Mouse (Mus musculus) intestine, postnatal 0 days (tissue): ENCODE data around the gene A730049H05Rik. TPM values are rescaled to one million over a fixed set of nuclear protein-coding genes. Genes with fewer than 3 reads are reported as not detected.

Experiments used
- ATAC-seq: fragments of 200-750 bp; cut with Nextera tagmentation; 2 replicates; pipeline ENCODE4 v1.8.0; 2017; ENCODE audit warnings: mild to moderate bottlenecking, moderate TSS enrichment, moderate library complexity
- H3K27ac ChIP-seq: fragments of 300-500 bp; sonication (generic); 2 replicates; pipeline ENCODE4 v1.5.1; 2014; ENCODE audit warnings: mild to moderate bottlenecking, low read depth, low read length, moderate library complexity
- H3K27me3 ChIP-seq: fragments of 300-500 bp; sonication (generic); replicated peaks from 2 replicates; pipeline ENCODE4 v1.6.1; 2014; ENCODE audit warnings: low read length, mixed read lengths; ENCODE audit not compliant: control insufficient read depth, insufficient read depth
- H3K36me3 ChIP-seq: fragments of 300-500 bp; sonication (generic); 2 replicates; pipeline ENCODE4 v1.6.1; 2014; ENCODE audit warnings: mild to moderate bottlenecking, moderate library complexity; ENCODE audit not compliant: control insufficient read depth, insufficient read depth
- H3K4me1 ChIP-seq: fragments of 300-500 bp; sonication (generic); replicated peaks from 2 replicates; pipeline ENCODE4 v1.6.1; 2014; ENCODE audit warnings: antibody characterized with exemption, low read length, mixed read lengths; ENCODE audit not compliant: control insufficient read depth, insufficient read depth
- H3K4me2 ChIP-seq: fragments of 300-500 bp; sonication (generic); replicated peaks from 2 replicates; pipeline ENCODE4 v1.6.1; 2014; ENCODE audit warnings: low read depth, mild to moderate bottlenecking, moderate library complexity
- H3K4me3 ChIP-seq: fragments of 300-500 bp; sonication (generic); 2 replicates; pipeline ENCODE4 v1.5.1; 2014; ENCODE audit warnings: low read depth, low read length
- H3K9ac ChIP-seq: fragments of 300-500 bp; sonication (generic); 2 replicates; pipeline ENCODE4 v1.6.1; 2014; ENCODE audit warnings: mild to moderate bottlenecking, low read depth, low read length
- H3K9me3 ChIP-seq: fragments of 300-500 bp; sonication (generic); 2 replicates; pipeline ENCODE4 v1.6.1; 2016; ENCODE audit warnings: mixed run types; ENCODE audit not compliant: control insufficient read depth
- CTCF ChIP-seq: sonication (generic); IDR thresholded peaks from 2 replicates; pipeline ENCODE4 v1.5.1; 2016; ENCODE audit warnings: low read depth, mild to moderate bottlenecking, control low read depth, antibody characterized with exemption, moderate library complexity
- WGBS: fragments of 180-500 bp; shearing (Covaris S2); extraction: QIAGEN DNeasy Blood & Tissue Kit; methylation state at CpG from one replicate; pipeline ENCODE4 v1.1.7; 2014; 5-methylcytosine and 5-hydroxymethylcytosine counted together
- polyA plus RNA-seq: library from polyadenylated mRNA; unstranded; fragments of >200 nt; fragmentation: Nextera tagmentation; extraction: Ambion mirVana; gene quantifications from 2 replicates; pipeline ENCODE4 v1.2.1, GENCODE M21; 2015

A730049H05Rik gene
- polyA plus RNA-seq, 1 experiment from 2014 or later, result 0.46 TPM

GRCm38 (mm10) chr6:92857761-92858160 lies 41.5 kb downstream of the A730049H05Rik start:
- WGBS, result 92% methylated on average over 13 of the region's 13 CpGs
- no peak overlapping the region for H3K27ac ChIP-seq
- ATAC-seq, result no peak

DNA sequence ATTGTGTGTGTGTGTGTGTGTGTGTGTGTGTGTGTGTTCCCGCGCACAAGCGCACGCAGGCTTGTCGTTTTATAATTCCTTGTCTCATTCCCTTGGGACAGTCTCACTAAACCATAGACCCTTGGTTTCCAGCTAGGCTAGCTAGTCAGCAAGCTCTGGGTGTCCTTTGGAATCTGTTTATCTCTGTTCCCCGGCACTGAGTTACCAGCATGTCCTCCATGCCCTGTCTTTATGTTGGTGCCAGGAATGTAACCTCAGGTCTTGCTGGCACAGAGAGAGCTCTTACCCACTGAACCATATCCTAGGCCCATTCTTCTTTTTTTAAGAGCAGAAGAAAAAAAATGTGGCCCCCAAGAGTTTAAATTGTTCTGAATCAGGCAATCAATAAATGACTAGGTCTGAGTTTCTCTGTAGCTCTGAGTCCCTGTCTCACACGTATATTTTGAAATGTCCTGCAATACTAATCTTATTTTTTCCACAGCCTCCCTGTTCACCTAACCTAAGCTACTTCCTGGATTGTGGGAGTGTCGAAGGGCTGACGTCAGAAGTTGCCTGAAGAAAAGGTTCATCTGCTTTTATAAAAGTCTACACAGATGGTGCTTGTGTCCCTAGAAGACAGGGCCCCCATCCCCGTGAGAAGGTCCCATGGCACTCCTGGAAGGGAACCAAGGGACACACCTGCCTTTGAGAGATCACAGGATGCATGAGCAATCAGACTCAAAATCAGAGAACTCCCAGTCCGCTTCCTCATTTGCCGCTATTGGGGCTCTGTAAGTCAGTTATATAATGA lies 42.6 kb downstream of the A730049H05Rik start:
- no peaks in the 10 kb centered on the region for H3K4me1 ChIP-seq
- WGBS, result 72% methylated on average over 12 of the region's 12 CpGs
- no peak overlapping the region for H3K4me3 ChIP-seq
- H3K9ac ChIP-seq, result no peak overlapping the region
- no peaks in the 10 kb centered on the region for H3K27me3 ChIP-seq
- H3K9me3 ChIP-seq, result no peaks in the 10 kb centered on the region
- ATAC-seq, result no peak
- peaks cover 7% of the 10 kb centered on the region for H3K36me3 ChIP-seq
- no peak overlapping the region for H3K4me2 ChIP-seq
- TF ChIP-seq CTCF, result no peak
- no peak overlapping the region; the same call in 1 of the 2 replicates for H3K27ac ChIP-seq

More at GRCm38 (mm10) chr6:92857761-92858160, 41.5 kb downstream of the A730049H05Rik start:
- Histone ChIP-seq H3K27me3 (no peaks in the 10 kb centered on the region), H3K36me3 (peaks cover 7% of the 10 kb centered on the region), H3K4me3 (no peak overlapping the region), H3K4me2 (no peak overlapping the region), H3K4me1 (no peaks in the 10 kb centered on the region), H3K9ac (no peak overlapping the region), H3K9me3 (no peaks in the 10 kb centered on the region)
- no peak for TF ChIP-seq CTCF

DNA sequence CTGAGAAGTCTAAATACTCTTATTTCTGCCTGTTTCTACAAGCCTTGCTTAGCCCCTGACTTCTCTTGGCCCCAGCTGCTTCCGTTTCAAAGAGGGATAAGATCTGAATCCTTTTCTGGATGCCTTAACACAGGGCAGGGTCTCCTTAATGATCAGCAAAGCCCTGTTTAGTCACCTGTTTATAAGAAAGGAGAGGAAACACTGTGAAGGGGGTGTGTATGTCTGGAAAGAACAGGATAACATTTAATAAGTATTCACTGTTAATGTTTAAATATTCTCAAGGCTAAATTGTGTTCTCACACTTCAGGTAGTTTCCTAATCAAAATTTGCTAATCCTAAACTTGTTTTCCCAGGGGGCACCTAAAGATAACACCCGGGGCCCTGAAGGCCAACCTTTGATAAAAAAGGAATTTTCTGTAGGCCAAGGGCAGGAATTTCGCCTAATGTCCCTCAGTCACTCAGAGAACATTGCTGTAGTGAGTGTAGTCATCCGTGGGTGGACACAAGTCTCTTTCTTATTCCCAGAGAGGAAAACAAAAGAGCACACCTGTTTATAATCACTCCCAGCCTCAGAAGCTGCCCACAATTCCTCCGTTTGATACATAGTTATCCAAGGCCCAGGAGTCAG lies 44.1 kb downstream of the A730049H05Rik start:
- H3K4me2 ChIP-seq, result no peak overlapping the region
- ATAC-seq, result no peak
- no peaks in the 10 kb centered on the region for H3K27me3 ChIP-seq
- H3K4me1 ChIP-seq, result no peaks in the 10 kb centered on the region
- H3K9me3 ChIP-seq, result no peaks in the 10 kb centered on the region
- no peak overlapping the region for H3K9ac ChIP-seq
- H3K4me3 ChIP-seq, result no peak overlapping the region
- peaks cover 7% of the 10 kb centered on the region for H3K36me3 ChIP-seq
- no peak overlapping the region for H3K27ac ChIP-seq
- TF ChIP-seq CTCF, result no peak
- 41% methylated on average over 5 of the region's 5 CpGs for WGBS

DNA sequence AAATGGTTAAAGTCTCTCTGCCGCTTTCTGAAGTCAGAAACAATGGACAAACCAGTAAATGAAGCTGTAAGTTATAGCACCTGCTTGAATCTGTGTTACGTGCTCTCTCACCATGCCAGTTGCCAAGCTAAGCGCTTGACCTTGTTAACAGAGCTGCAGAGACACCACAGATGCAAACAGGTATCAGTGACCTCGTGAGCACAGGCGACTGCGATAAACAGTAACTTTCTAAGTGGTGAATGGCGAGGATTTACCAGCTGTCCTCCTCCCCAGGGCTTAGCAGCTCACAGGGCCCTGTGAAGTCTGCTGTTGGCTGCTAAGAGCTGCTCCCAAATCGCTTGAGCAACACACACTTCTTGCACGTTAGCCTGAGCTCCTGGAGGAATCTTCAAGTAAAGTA lies 46.3 kb downstream of the A730049H05Rik start:
- 77% methylated on average over 9 of the region's 9 CpGs for WGBS
- Histone ChIP-seq H3K27me3 (no peaks in the 10 kb centered on the region), H3K36me3 (peaks cover 7% of the 10 kb centered on the region), H3K4me2 (no peak overlapping the region), H3K4me1 (no peaks in the 10 kb centered on the region), H3K9ac (no peak overlapping the region), H3K9me3 (no peaks in the 10 kb centered on the region), H3K27ac (no peak overlapping the region), H3K4me3 (no peak overlapping the region)
- no peak for TF ChIP-seq CTCF
- no peak for ATAC-seq

DNA sequence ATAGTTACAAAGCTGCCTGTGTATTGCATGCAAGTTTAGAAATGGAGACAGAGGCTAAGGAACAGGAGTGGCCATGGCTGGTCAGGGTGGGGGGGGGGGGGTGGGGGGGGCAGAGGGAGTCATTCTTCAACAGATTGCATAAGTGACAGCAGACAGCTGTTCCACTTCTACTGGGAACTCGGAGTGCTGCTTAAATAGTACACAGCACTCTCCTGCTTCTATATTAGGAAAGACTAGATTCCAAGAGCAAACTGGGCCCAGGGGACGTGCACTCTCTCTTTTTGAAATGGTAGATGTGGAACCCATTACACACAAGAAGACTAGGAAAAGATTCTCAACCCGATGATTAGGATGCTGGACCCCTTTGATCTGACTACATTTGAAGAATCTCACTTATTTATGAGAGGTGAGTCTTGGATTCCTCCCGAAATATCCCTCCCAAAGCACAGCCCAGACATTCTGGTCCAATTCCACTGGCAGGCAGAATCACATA lies 52.9 kb downstream of the A730049H05Rik start, which contains the start of gene Gm15737:
Gene Gm15737, plus strand, starts transcription at position 269 of the 493 bp plus-strand sequence.
- TF ChIP-seq CTCF, result no peak
- Histone ChIP-seq H3K27me3 (no peaks in the 10 kb centered on the region), H3K9ac (no peak within 1 kb of the TSS), H3K4me2 (no peak within 1 kb of the TSS), H3K9me3 (no peaks in the 10 kb centered on the region), H3K4me3 (no peak within 1 kb of the TSS), H3K36me3 (no peaks in the 10 kb centered on the region), H3K27ac (peak within 1 kb of the TSS; percentile 68), H3K4me1 (no peaks in the 10 kb centered on the region)
- ATAC-seq, result no peak
- WGBS, result 45% methylated on average over 4 of the region's 4 CpGs

DNA sequence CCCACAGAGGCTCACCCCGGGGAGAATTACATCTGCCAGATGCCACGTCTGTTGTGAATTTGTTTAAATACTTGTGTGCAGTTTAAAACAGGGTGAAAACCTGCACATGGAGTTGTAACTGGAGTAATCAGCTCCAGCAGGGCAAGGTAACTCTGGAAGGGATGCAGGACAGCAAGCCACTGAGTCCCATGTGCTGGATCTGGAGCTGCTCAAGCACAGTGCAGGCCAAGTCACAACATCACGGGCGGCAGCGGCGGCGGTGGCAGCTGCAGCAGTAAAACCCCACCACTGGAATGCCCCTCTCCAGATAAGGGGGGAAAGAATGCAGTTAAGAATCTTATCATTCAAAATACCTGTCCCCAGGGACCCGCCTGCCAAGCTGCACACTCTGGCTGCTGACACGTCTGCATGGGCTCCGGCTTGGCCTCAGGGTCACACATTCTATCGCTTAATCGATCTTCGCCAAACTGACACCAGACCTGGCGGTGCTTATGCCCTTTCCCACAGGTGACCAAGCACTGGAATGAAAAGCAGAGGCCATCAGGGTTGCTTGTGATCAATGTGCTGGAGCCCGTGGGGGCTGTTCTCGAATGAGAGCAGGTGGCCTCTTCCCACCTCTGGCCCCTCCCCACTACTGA lies 53.4 kb downstream of the A730049H05Rik start:
- no peak for TF ChIP-seq CTCF
- no peaks in the 10 kb centered on the region for H3K27me3 ChIP-seq
- H3K36me3 ChIP-seq, result no peaks in the 10 kb centered on the region
- no peaks in the 10 kb centered on the region for H3K9me3 ChIP-seq
- H3K27ac ChIP-seq, result peak overlapping the region; percentile 68
- H3K4me2 ChIP-seq, result no peak overlapping the region
- no peak for ATAC-seq
- H3K9ac ChIP-seq, result no peak overlapping the region
- H3K4me1 ChIP-seq, result no peaks in the 10 kb centered on the region
- 31% methylated on average over 16 of the region's 16 CpGs for WGBS
- H3K4me3 ChIP-seq, result no peak overlapping the region
